Mouse (Mus musculus) spleen, adult 2 months (tissue): Measurements from ENCODE around the gene Timm50. TPM values are rescaled to one million over a fixed set of nuclear protein-coding genes. Genes with fewer than 3 reads are reported as not detected.
A peak's percentile ranks its signal among the peaks of the same experiment; 100 is the strongest.

Experiments used
- DNase-seq, 2 experiments: peaks; one replicate each; pipeline versions ENCODE4 v3.0.0 to v3.0.0-alpha.2; 2012 to 2021; ENCODE audit warnings: low spot score in 2 of 2, low read depth in 1 of 2
- H3K27ac ChIP-seq: fragments of 200-500 bp; 2 replicates; pipeline ENCODE4 v1.5.1; 2012; ENCODE audit warnings: low read length, inconsistent platforms; ENCODE audit not compliant: insufficient read depth
- H3K27me3 ChIP-seq: fragments of 200-500 bp; 2 replicates; pipeline ENCODE4 v1.6.1; 2012; ENCODE audit warnings: mild to moderate bottlenecking, moderate library complexity, low read length, inconsistent platforms; ENCODE audit not compliant: control insufficient read depth, insufficient read depth
- H3K36me3 ChIP-seq: fragments of 200-500 bp; 2 replicates; pipeline ENCODE4 v1.6.1; 2012; ENCODE audit warnings: mild to moderate bottlenecking, low read length, inconsistent platforms; ENCODE audit not compliant: control insufficient read depth, insufficient read depth
- H3K4me1 ChIP-seq: fragments of 200-500 bp; 2 replicates; pipeline ENCODE4 v1.6.1; 2011; ENCODE audit warnings: inconsistent platforms; ENCODE audit not compliant: control insufficient read depth, insufficient read depth, insufficient read length
- H3K4me3 ChIP-seq: fragments of 200-500 bp; 2 replicates; pipeline ENCODE4 v1.5.1; 2011; ENCODE audit warnings: mild to moderate bottlenecking, inconsistent platforms; ENCODE audit not compliant: insufficient read depth, insufficient read length; ENCODE audit errors: extremely low read depth
- CTCF ChIP-seq: fragments of 200-500 bp; IDR thresholded peaks from 2 replicates; pipeline ENCODE4 v1.5.1; 2011; ENCODE audit warnings: mild to moderate bottlenecking, inconsistent platforms; ENCODE audit not compliant: insufficient read depth, insufficient read length, insufficient replicate concordance; ENCODE audit errors: extremely low read depth
- POLR2A ChIP-seq: fragments of 200-500 bp; IDR thresholded peaks from 2 replicates; pipeline ENCODE4 v1.6.1; 2011; ENCODE audit warnings: low read depth, low read length, inconsistent platforms
- WGBS: fragments of 180-500 bp; shearing (Covaris S2); methylation state at CpG from one replicate; pipeline ENCODE4 v1.1.7; 2018; 5-methylcytosine and 5-hydroxymethylcytosine counted together
- polyA plus RNA-seq: library from polyadenylated mRNA; depleted of rRNA; stranded (reverse); fragments of >200 nt; gene quantifications from 2 replicates; pipeline ENCODE4 v1.2.3, GENCODE M21; 2012

Timm50 gene
- polyA plus RNA-seq, 1 experiment = 37.9 TPM

GRCm38 (mm10) chr7:28309737-28310136 lies 2.1 kb downstream of the Timm50 start:
- DNase-seq = no peak
- WGBS = 88% methylated on average over 9 of the region's 9 CpGs
- TF ChIP-seq POLR2A = no peak
- no peak for TF ChIP-seq CTCF
- Histone ChIP-seq H3K36me3 (peaks cover 25% of the 10 kb centered on the region), H3K27me3 (no peaks in the 10 kb centered on the region), H3K27ac (no peak overlapping the region), H3K4me3 (no peak overlapping the region), H3K4me1 (peaks cover 4% of the 10 kb centered on the region; the same call in 1 of the 2 replicates)

GRCm38 (mm10) chr7:28306216-28306615 lies 5.7 kb downstream of the Timm50 start:
- peaks cover 3% of the 10 kb centered on the region for H3K27me3 ChIP-seq
- 97% methylated on average over 8 of the region's 8 CpGs for WGBS
- TF ChIP-seq POLR2A (no peak), CTCF (no peak)
- DNase-seq = no peak
- H3K4me3 ChIP-seq = no peak overlapping the region
- peaks cover 4% of the 10 kb centered on the region for H3K4me1 ChIP-seq
- peaks cover 25% of the 10 kb centered on the region for H3K36me3 ChIP-seq
- no peak overlapping the region for H3K27ac ChIP-seq

GRCm38 (mm10) chr7:28305641-28306040 lies 6.2 kb downstream of the Timm50 start:
- Histone ChIP-seq H3K4me3 (no peak overlapping the region), H3K27ac (no peak overlapping the region), H3K4me1 (peaks cover 3% of the 10 kb centered on the region; the same call in 1 of the 2 replicates), H3K27me3 (peaks cover 4% of the 10 kb centered on the region), H3K36me3 (peaks cover 25% of the 10 kb centered on the region)
- no peak for DNase-seq
- WGBS = 95% methylated on average over 10 of the region's 10 CpGs
- TF ChIP-seq CTCF = no peak
- TF ChIP-seq POLR2A = no peak

DNA sequence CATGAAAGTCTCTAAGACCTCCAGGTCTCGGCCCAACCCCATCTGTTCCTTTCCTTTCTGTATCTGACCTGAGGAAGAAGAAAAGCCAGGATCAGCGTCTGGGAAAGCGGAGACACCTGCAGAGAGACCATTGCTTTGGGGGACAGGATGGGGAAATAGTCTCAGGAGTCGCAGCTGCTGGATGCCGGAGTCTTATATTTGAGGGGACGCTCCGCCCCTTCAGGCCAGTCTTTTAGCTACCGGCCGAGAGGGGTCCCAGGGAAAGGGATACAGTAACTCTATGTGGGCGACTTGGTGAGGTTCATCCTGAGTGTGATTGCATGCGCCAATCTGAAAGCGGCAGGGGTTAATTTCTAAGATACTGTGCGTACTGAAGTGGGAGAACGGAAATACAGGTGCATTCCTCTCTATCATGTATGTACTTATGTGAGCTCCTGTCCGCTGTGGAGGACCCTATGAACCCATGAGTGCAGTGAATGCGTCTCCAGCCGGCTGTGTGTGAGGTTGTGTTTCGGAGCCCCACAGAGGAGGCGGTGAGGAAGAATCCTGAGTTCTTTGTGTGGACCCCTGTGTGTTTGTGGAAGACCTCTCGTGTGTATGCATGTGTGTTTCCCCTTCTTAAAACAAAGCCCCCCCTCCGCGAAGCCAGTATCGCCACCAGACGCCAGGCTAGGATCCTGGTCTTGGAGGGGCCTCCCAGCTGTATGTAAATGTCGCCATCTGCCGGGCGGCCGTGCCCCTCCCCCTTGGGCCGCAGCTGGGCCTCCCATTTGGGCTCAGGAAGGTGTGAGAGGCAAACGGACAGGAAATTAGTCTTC lies 10.0 kb downstream of the Timm50 start, which contains the start of gene Dll3:
Gene Dll3 (minus strand): TSS at position 623 of the 818 bp plus-strand sequence.
- H3K27me3 ChIP-seq = peaks cover 8% of the 10 kb centered on the region
- TF ChIP-seq POLR2A (no peak), CTCF (peak; percentile 20; the same call in 1 of the 2 replicates)
- no peak within 1 kb of the TSS for H3K27ac ChIP-seq
- 6% methylated on average over 30 of the region's 30 CpGs for WGBS
- peaks cover 11% of the 10 kb centered on the region for H3K36me3 ChIP-seq
- no peak within 1 kb of the TSS for H3K4me3 ChIP-seq
- peak in 1 of 2 experiments; percentile 50 for DNase-seq
- peaks cover 5% of the 10 kb centered on the region; the same call in 1 of the 2 replicates for H3K4me1 ChIP-seq

GRCm38 (mm10) chr7:28298837-28299625 lies 12.8 kb downstream of the Timm50 start:
- no peak overlapping the region for H3K4me3 ChIP-seq
- TF ChIP-seq POLR2A (no peak), CTCF (no peak)
- 32% methylated on average over 43 of the region's 43 CpGs for WGBS

GRCm38 (mm10) chr7:28294481-28294880 lies 17.4 kb downstream of the Timm50 start:
- no peak overlapping the region for H3K27ac ChIP-seq
- no peak for DNase-seq
- WGBS = 15% methylated on average over 63 of the region's 63 CpGs
- H3K27me3 ChIP-seq = peaks cover 21% of the 10 kb centered on the region
- TF ChIP-seq CTCF = no peak
- no peak for TF ChIP-seq POLR2A
- H3K4me1 ChIP-seq = peaks cover 8% of the 10 kb centered on the region; the same call in 1 of the 2 replicates
- H3K36me3 ChIP-seq = no peaks in the 10 kb centered on the region
- H3K4me3 ChIP-seq = no peak overlapping the region

More at GRCm38 (mm10) chr7:28298837-28299625, 12.8 kb downstream of the Timm50 start:
- H3K4me1 ChIP-seq = peaks cover 11% of the 10 kb centered on the region; the same call in 1 of the 2 replicates
- H3K27ac ChIP-seq = no peak overlapping the region
- H3K27me3 ChIP-seq = peaks cover 15% of the 10 kb centered on the region
- DNase-seq = no peak
- no peaks in the 10 kb centered on the region for H3K36me3 ChIP-seq
